Mouse (Mus musculus) erythroblast, adult 5-6 weeks (primary cell): Measurements from ENCODE around the gene Cir1. TPM values are rescaled to one million over a fixed set of nuclear protein-coding genes. Genes with fewer than 3 reads are reported as not detected.

Experiments
- ATAC-seq: replicated peaks from 2 replicates; pipeline ENCODE4 v1.8.0; 2016; ENCODE audit warnings: moderate number of reproducible peaks, mild to moderate bottlenecking, moderate TSS enrichment, inconsistent platforms; ENCODE audit not compliant: poor library complexity, low FRiP score, severe bottlenecking
- total RNA-seq, 2 experiments: library from RNA; stranded (forward) in 1 of 2; stranded (reverse) in 1 of 2; fragments of 150-400 nt in 1 of 2; fragments of 200-764, 138-1000 nt in 1 of 2; gene quantifications; 2 replicates each; pipeline versions ENCODE4 v1.2.3 to v1.2.4; 2015 to 2017; ENCODE audit warnings: low replicate concordance in 2 of 2

The Cir1 gene
- total RNA-seq, 2 experiments from 2014 or later = 57.6 to 76.7 TPM

GRCm38 (mm10) chr2:73306006-73306405 lies 6.5 kb downstream of the Cir1 start:
- no peak for ATAC-seq

- ATAC-seq = no peak
These were observed 8.0 kb downstream of the Cir1 start for GRCm38 (mm10) chr2:73304506-73304905.

- peak; percentile 69 for ATAC-seq
These were observed 9.8 kb downstream of the Cir1 start for GRCm38 (mm10) chr2:73302722-73303121.

GRCm38 (mm10) chr2:73301979-73302378 lies 10.5 kb downstream of the Cir1 start:
- peak; percentile 66 for ATAC-seq

- no peak for ATAC-seq
These were observed 13.7 kb downstream of the Cir1 start for GRCm38 (mm10) chr2:73298841-73299240.

- ATAC-seq = no peak
These were observed 14.3 kb downstream of the Cir1 start for GRCm38 (mm10) chr2:73298154-73298553.

GRCm38 (mm10) chr2:73295023-73295422 lies 17.5 kb downstream of the Cir1 start:
- no peak for ATAC-seq

- no peak for ATAC-seq
These were observed 21.4 kb downstream of the Cir1 start for GRCm38 (mm10) chr2:73291130-73291529.

- ATAC-seq = no peak
These were observed 26.9 kb downstream of the Cir1 start for GRCm38 (mm10) chr2:73285630-73286029.

GRCm38 (mm10) chr2:73281707-73282106 lies 30.8 kb downstream of the Cir1 start:
- ATAC-seq = no peak

GRCm38 (mm10) chr2:73281048-73281661 lies 31.3 kb downstream of the Cir1 start:
- no peak for ATAC-seq

GRCm38 (mm10) chr2:73280356-73281047 lies 32.0 kb downstream of the Cir1 start:
- no peak for ATAC-seq

- ATAC-seq = no peak
These were observed 33.0 kb downstream of the Cir1 start for GRCm38 (mm10) chr2:73279271-73280038.

- peak; percentile 40 for ATAC-seq
These were observed 33.6 kb downstream of the Cir1 start for GRCm38 (mm10) chr2:73278869-73279268.

- peak; percentile 85 for ATAC-seq
These were observed 34.2 kb downstream of the Cir1 start for GRCm38 (mm10) chr2:73278131-73278854.

GRCm38 (mm10) chr2:73277709-73278075 lies 34.8 kb downstream of the Cir1 start:
- no peak for ATAC-seq

- no peak for ATAC-seq
These were observed 35.3 kb downstream of the Cir1 start for GRCm38 (mm10) chr2:73277021-73277708.

- ATAC-seq = no peak
These were observed 36.3 kb downstream of the Cir1 start for GRCm38 (mm10) chr2:73276141-73276571.

GRCm38 (mm10) chr2:73275261-73276040 lies 37.0 kb downstream of the Cir1 start:
- no peak for ATAC-seq
